Comparison of ENCODE assay signal across 12 mouse cellular contexts in genomic region chr4:118028994-118029393, GRCm38 (mm10).
A peak's percentile ranks its signal among the peaks of the same experiment; 100 is the strongest.
DNase-seq lines count a peak whose midpoint lies in the region; ATAC-seq lines count a peak whose summit lies in the region.
"Had no signal": no experiment of that assay in that cellular context is flagged by ENCODE, and none has a peak within 500 bp of the region (broad histone marks: within the 10 kb centered on the region; RNA-seq: fewer than 3 reads in every experiment).

No protein-coding gene starts in this region.

- H3K36me3 ChIP-seq in kidney, embryonic 16.5 days (ENCODE audit: insufficient read depth, low read length) = no peaks in the 10 kb centered on the region
- no peaks in the 10 kb centered on the region for H3K36me3 ChIP-seq in embryonic facial prominence, embryonic 14.5 days (ENCODE audit: control insufficient read depth, insufficient read depth, low read length)
- H3K36me3 ChIP-seq in lung, embryonic 15.5 days = no peaks in the 10 kb centered on the region
- H3K36me3 ChIP-seq: forebrain, embryonic 12.5 days; liver, embryonic 15.5 days had no signal

- 85% methylated on average over 9 of the region's 9 CpGs for WGBS in kidney, embryonic 16.5 days
- 43% methylated on average over 9 of the region's 9 CpGs for WGBS in embryonic facial prominence, embryonic 14.5 days
- WGBS in lung, embryonic 15.5 days = 62% methylated on average over 9 of the region's 9 CpGs

- H3K4me1 ChIP-seq in kidney, embryonic 16.5 days (ENCODE audit: insufficient read depth, low read length) = peaks cover 27% of the 10 kb centered on the region
- H3K4me1 ChIP-seq in embryonic facial prominence, embryonic 14.5 days (ENCODE audit: control insufficient read depth, insufficient read depth, low read length) = peaks cover 8% of the 10 kb centered on the region; the same call in 1 of the 2 replicates
- peaks cover 39% of the 10 kb centered on the region for H3K4me1 ChIP-seq in lung, embryonic 15.5 days
- H3K4me1 ChIP-seq: liver, embryonic 15.5 days had no signal

- H3K4me2 ChIP-seq in kidney, embryonic 16.5 days (replicated peaks; ENCODE audit: low read depth, low read length) = no peak overlapping the region
- H3K4me2 ChIP-seq in embryonic facial prominence, embryonic 14.5 days (ENCODE audit: low read depth, low read length) = no peak overlapping the region
- H3K4me2 ChIP-seq in lung, embryonic 15.5 days = no peak overlapping the region
- H3K4me2 ChIP-seq: forebrain, embryonic 12.5 days; liver, embryonic 15.5 days had no signal

- H3K9me3 ChIP-seq in kidney, embryonic 16.5 days (ENCODE audit: low read length) = no peaks in the 10 kb centered on the region
- H3K9me3 ChIP-seq in embryonic facial prominence, embryonic 14.5 days (ENCODE audit: control insufficient read depth, low read length) = no peaks in the 10 kb centered on the region
- no peaks in the 10 kb centered on the region for H3K9me3 ChIP-seq in lung, embryonic 15.5 days
- H3K9me3 ChIP-seq: forebrain, embryonic 12.5 days; liver, embryonic 15.5 days had no signal

- no peak overlapping the region for H3K4me3 ChIP-seq in kidney, embryonic 16.5 days (ENCODE audit: low read length)
- H3K4me3 ChIP-seq in embryonic facial prominence, embryonic 14.5 days (ENCODE audit: low read depth, low read length) = no peak overlapping the region
- H3K4me3 ChIP-seq in lung, embryonic 15.5 days = no peak overlapping the region
- H3K4me3 ChIP-seq: forebrain, embryonic 12.5 days; heart, adult 2 months; liver, embryonic 15.5 days had no signal

- no peaks in the 10 kb centered on the region for H3K27me3 ChIP-seq in kidney, embryonic 16.5 days (ENCODE audit: insufficient read depth, low read length)
- H3K27me3 ChIP-seq in embryonic facial prominence, embryonic 14.5 days (replicated peaks; ENCODE audit: control insufficient read depth, insufficient read depth, low read length) = no peaks in the 10 kb centered on the region
- no peaks in the 10 kb centered on the region for H3K27me3 ChIP-seq in lung, embryonic 15.5 days
- H3K27me3 ChIP-seq: forebrain, embryonic 12.5 days; liver, embryonic 15.5 days had no signal

- no peak overlapping the region; the same call in 1 of the 2 replicates for H3K27ac ChIP-seq in kidney, embryonic 16.5 days (ENCODE audit: low read length)
- no peak overlapping the region for H3K27ac ChIP-seq in embryonic facial prominence, embryonic 14.5 days (replicated peaks; ENCODE audit: low read depth, low read length)
- peak overlapping the region; percentile 49; the same call in 1 of the 2 replicates for H3K27ac ChIP-seq in lung, embryonic 15.5 days
- H3K27ac ChIP-seq: forebrain, embryonic 12.5 days; heart, adult 2 months; liver, embryonic 15.5 days had no signal

- no peak overlapping the region for H3K9ac ChIP-seq in kidney, embryonic 16.5 days (replicated peaks; ENCODE audit: low read length)
- H3K9ac ChIP-seq in embryonic facial prominence, embryonic 14.5 days (ENCODE audit: low read depth, low read length) = no peak overlapping the region
- no peak overlapping the region for H3K9ac ChIP-seq in lung, embryonic 15.5 days
- H3K9ac ChIP-seq: forebrain, embryonic 12.5 days; liver, embryonic 15.5 days had no signal

- peak; percentile 55 for DNase-seq in kidney, adult 18-20 months
- peak; percentile 66 for DNase-seq in brain, adult 2 months (ENCODE audit: low read depth, low spot score)
- DNase-seq in embryonic facial prominence, embryonic 14.5 days (ENCODE audit: low spot score) = peak; percentile 68
- DNase-seq in adrenal gland, adult 8-10 months = no peak
- DNase-seq: right cerebral cortex, postnatal 4 days had no signal

- ATAC-seq in kidney, embryonic 16.5 days (ENCODE audit: low FRiP score, low TSS enrichment) = no peak
- no peak for ATAC-seq in embryonic facial prominence, embryonic 14.5 days (ENCODE audit: low read depth)
- no peak for ATAC-seq in lung, embryonic 15.5 days (ENCODE audit: borderline replicate concordance, extremely low read depth, low FRiP score, low TSS enrichment)
- no peak for ATAC-seq in megakaryocyte, adult 5-6 weeks (ENCODE audit: poor library complexity, severe bottlenecking)
- ATAC-seq: hindbrain, embryonic 16.5 days had no signal
